Mouse (Mus musculus) ES-Bruce4 (cell line): ENCODE results near the gene Prep.

ENCODE experiments used
- CTCF ChIP-seq: IDR thresholded peaks from one replicate; pipeline ENCODE4 v1.8.1; 2011; ENCODE audit warnings: low read depth, low read length
- POLR2A ChIP-seq: IDR thresholded peaks from one replicate; pipeline ENCODE4 v1.8.1; 2011; ENCODE audit warnings: low read length; ENCODE audit not compliant: insufficient read depth

DNA sequence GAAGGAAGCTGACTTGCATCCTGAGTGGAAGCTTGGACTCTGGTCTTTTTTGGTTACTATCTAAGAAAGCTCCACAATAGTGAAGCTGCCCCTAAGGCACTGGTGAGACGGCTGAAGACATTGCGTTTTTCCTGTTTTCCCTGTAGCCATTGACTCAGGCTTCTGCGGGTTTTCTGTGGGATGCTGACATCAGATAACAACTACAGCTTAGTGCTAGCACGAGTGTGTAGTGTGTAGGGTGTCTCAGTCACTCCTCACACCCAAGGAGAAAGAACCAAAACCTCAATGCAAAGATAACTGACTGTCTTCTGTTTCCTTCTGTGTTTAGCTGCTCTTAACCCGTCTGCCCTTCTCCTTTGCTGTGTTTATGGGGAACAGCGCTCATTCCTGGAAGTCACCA is 13.5 kb downstream of the Prep start:
- no peak for TF ChIP-seq POLR2A
- no peak for TF ChIP-seq CTCF
